Mouse (Mus musculus): ENCODE measurements around the gene Myo3a. TPM values are rescaled to one million over a fixed set of nuclear protein-coding genes. Genes with fewer than 3 reads are reported as not detected.
A peak's percentile ranks its signal among the peaks of the same experiment; 100 is the strongest.
"Not testable (repeated sequence)": the region's sequence is repeated elsewhere in the genome, so short reads cannot be mapped to it uniquely, and the experiment has no call there.

Myo3a gene
- polyA plus RNA-seq, 1 experiment from 2014 or later = 0.22 TPM

- no peak overlapping the region for H3K4me3 ChIP-seq (replicated peaks; ENCODE audit: low read length)
- no peaks in the 10 kb centered on the region for H3K9me3 ChIP-seq (replicated peaks; ENCODE audit: control insufficient read depth, low read length)
- H3K9ac ChIP-seq (ENCODE audit: low read length) = no peak overlapping the region
- H3K27ac ChIP-seq (ENCODE audit: low read length) = no peak overlapping the region
- no peak overlapping the region for H3K4me2 ChIP-seq (ENCODE audit: low read depth, low read length)
- H3K36me3 ChIP-seq (ENCODE audit: control insufficient read depth, insufficient read depth, low read length) = no peaks in the 10 kb centered on the region
- no peaks in the 10 kb centered on the region for H3K27me3 ChIP-seq (ENCODE audit: control insufficient read depth, insufficient read depth, low read length)
- H3K4me1 ChIP-seq (ENCODE audit: control insufficient read depth, insufficient read depth, low read length) = no peaks in the 10 kb centered on the region
- no peak for ATAC-seq (ENCODE audit: insufficient read depth, low FRiP score)
- 59% methylated on average over 1 of the region's 1 CpGs for WGBS
Observed at GRCm38 (mm10) chr2:22297913-22298312, 70.6 kb downstream of the Myo3a start.

GRCm38 (mm10) chr2:22338269-22338857, 111.1 kb downstream of the Myo3a start:
- H3K9ac ChIP-seq (ENCODE audit: low read length) = peak overlapping the region; percentile 60
- H3K36me3 ChIP-seq (ENCODE audit: control insufficient read depth, insufficient read depth, low read length) = no peaks in the 10 kb centered on the region
- H3K27me3 ChIP-seq (ENCODE audit: control insufficient read depth, insufficient read depth, low read length) = no peaks in the 10 kb centered on the region
- no peaks in the 10 kb centered on the region for H3K9me3 ChIP-seq (replicated peaks; ENCODE audit: control insufficient read depth, low read length)
- WGBS = 6% methylated on average over 27 of the region's 32 CpGs
- peak overlapping the region; percentile 43 for H3K4me3 ChIP-seq (replicated peaks; ENCODE audit: low read length)
- H3K4me2 ChIP-seq (ENCODE audit: low read depth, low read length) = peak overlapping the region; percentile 68
- H3K4me1 ChIP-seq (ENCODE audit: control insufficient read depth, insufficient read depth, low read length) = no peaks in the 10 kb centered on the region
- ATAC-seq (ENCODE audit: insufficient read depth, low FRiP score) = peak; percentile 83
- H3K27ac ChIP-seq (ENCODE audit: low read length) = no peak overlapping the region

- ATAC-seq (ENCODE audit: insufficient read depth, low FRiP score); H3K9me3 ChIP-seq (replicated peaks; ENCODE audit: control insufficient read depth, low read length); H3K4me3 ChIP-seq (replicated peaks; ENCODE audit: low read length); H3K4me2 ChIP-seq (ENCODE audit: low read depth, low read length); H3K36me3 ChIP-seq (ENCODE audit: control insufficient read depth, insufficient read depth, low read length); H3K27ac ChIP-seq (ENCODE audit: low read length); H3K27me3 ChIP-seq (ENCODE audit: control insufficient read depth, insufficient read depth, low read length); H3K9ac ChIP-seq (ENCODE audit: low read length); H3K4me1 ChIP-seq (ENCODE audit: control insufficient read depth, insufficient read depth, low read length): not testable (repeated sequence)
- WGBS = 92% methylated on average over 11 of the region's 11 CpGs
Observed at GRCm38 (mm10) chr2:22410511-22410910, 183.2 kb downstream of the Myo3a start.

- WGBS = 84% methylated on average over 6 of the region's 6 CpGs
- Histone ChIP-seq H3K4me3 (replicated peaks; ENCODE audit: low read length) (no peak overlapping the region), H3K9ac (ENCODE audit: low read length) (no peak overlapping the region), H3K27me3 (ENCODE audit: control insufficient read depth, insufficient read depth, low read length) (no peaks in the 10 kb centered on the region), H3K36me3 (ENCODE audit: control insufficient read depth, insufficient read depth, low read length) (no peaks in the 10 kb centered on the region), H3K27ac (ENCODE audit: low read length) (no peak overlapping the region), H3K4me1 (ENCODE audit: control insufficient read depth, insufficient read depth, low read length) (no peaks in the 10 kb centered on the region), H3K9me3 (replicated peaks; ENCODE audit: control insufficient read depth, low read length) (no peaks in the 10 kb centered on the region), H3K4me2 (ENCODE audit: low read depth, low read length) (no peak overlapping the region)
- ATAC-seq (ENCODE audit: insufficient read depth, low FRiP score) = no peak
Observed at GRCm38 (mm10) chr2:22548421-22548820, 321.1 kb downstream of the Myo3a start.

DNA sequence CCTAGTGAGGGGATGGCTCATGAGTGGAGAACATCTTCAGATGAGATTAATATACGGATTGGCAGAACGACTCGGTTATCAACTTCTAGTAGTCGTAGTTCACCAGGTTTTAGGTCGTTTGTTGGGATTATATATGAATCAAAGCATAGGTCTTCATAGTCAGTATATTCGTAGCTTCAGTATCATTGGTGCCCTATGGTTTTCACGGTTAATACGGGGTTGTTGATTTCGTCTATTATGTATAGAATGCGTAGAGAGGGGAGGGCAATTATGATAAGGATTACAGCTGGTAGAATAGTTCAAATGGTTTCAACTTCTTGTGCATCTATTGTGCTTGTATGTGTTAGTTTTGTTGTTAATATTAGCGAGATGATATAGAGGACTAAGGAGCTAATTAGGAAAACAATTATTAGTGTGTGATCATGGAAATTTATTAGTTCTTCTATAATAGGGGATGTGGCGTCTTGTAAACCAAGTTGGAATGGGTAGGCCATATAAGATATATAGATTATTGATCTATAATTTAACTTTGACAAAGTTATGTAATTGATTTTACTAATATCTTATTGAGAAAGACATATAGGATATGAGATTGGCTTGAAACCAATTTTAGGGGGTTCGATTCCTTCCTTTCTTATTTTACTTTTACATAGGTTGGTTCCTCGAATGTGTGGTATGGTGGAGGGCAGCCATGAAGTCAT, 360.3 kb downstream of the Myo3a start:
- H3K4me3 ChIP-seq (replicated peaks; ENCODE audit: low read length); H3K36me3 ChIP-seq (ENCODE audit: control insufficient read depth, insufficient read depth, low read length); H3K27me3 ChIP-seq (ENCODE audit: control insufficient read depth, insufficient read depth, low read length); H3K9ac ChIP-seq (ENCODE audit: low read length); H3K9me3 ChIP-seq (replicated peaks; ENCODE audit: control insufficient read depth, low read length); H3K4me1 ChIP-seq (ENCODE audit: control insufficient read depth, insufficient read depth, low read length); H3K4me2 ChIP-seq (ENCODE audit: low read depth, low read length); H3K27ac ChIP-seq (ENCODE audit: low read length): not testable (repeated sequence)
- peak; percentile 83 for ATAC-seq (ENCODE audit: insufficient read depth, low FRiP score)
- 85% methylated on average over 13 of the region's 14 CpGs for WGBS

DNA sequence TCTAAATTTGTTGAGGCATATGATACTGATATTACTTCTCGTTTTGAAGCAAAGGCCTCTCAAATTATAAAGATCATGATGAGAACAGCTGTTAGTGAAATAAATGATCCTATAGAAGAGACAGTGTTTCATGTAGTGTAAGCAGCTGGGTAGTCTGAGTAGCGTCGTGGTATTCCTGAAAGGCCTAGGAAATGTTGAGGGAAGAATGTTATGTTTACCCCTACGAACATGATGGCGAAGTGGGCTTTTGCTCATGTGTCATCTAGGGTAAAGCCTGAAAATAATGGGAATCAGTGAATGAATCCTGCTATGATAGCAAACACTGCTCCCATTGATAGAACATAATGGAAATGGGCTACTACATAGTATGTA, 360.9 kb downstream of the Myo3a start:
- not testable (repeated sequence) for H3K4me3 ChIP-seq (replicated peaks; ENCODE audit: low read length); H3K4me2 ChIP-seq (ENCODE audit: low read depth, low read length); H3K4me1 ChIP-seq (ENCODE audit: control insufficient read depth, insufficient read depth, low read length); H3K36me3 ChIP-seq (ENCODE audit: control insufficient read depth, insufficient read depth, low read length); H3K27ac ChIP-seq (ENCODE audit: low read length); H3K9me3 ChIP-seq (replicated peaks; ENCODE audit: control insufficient read depth, low read length); H3K9ac ChIP-seq (ENCODE audit: low read length); H3K27me3 ChIP-seq (ENCODE audit: control insufficient read depth, insufficient read depth, low read length)
- peak; percentile 37 for ATAC-seq (ENCODE audit: insufficient read depth, low FRiP score)
- WGBS = 87% methylated on average over 5 of the region's 5 CpGs

GRCm38 (mm10) chr2:22588673-22589381, 361.5 kb downstream of the Myo3a start:
- ATAC-seq (ENCODE audit: insufficient read depth, low FRiP score) = peak; percentile 93
- H3K4me2 ChIP-seq (ENCODE audit: low read depth, low read length); H3K4me1 ChIP-seq (ENCODE audit: control insufficient read depth, insufficient read depth, low read length); H3K36me3 ChIP-seq (ENCODE audit: control insufficient read depth, insufficient read depth, low read length); H3K9ac ChIP-seq (ENCODE audit: low read length); H3K27ac ChIP-seq (ENCODE audit: low read length); H3K27me3 ChIP-seq (ENCODE audit: control insufficient read depth, insufficient read depth, low read length); H3K4me3 ChIP-seq (replicated peaks; ENCODE audit: low read length); H3K9me3 ChIP-seq (replicated peaks; ENCODE audit: control insufficient read depth, low read length): not testable (repeated sequence)
- 66% methylated on average over 12 of the region's 12 CpGs for WGBS

DNA sequence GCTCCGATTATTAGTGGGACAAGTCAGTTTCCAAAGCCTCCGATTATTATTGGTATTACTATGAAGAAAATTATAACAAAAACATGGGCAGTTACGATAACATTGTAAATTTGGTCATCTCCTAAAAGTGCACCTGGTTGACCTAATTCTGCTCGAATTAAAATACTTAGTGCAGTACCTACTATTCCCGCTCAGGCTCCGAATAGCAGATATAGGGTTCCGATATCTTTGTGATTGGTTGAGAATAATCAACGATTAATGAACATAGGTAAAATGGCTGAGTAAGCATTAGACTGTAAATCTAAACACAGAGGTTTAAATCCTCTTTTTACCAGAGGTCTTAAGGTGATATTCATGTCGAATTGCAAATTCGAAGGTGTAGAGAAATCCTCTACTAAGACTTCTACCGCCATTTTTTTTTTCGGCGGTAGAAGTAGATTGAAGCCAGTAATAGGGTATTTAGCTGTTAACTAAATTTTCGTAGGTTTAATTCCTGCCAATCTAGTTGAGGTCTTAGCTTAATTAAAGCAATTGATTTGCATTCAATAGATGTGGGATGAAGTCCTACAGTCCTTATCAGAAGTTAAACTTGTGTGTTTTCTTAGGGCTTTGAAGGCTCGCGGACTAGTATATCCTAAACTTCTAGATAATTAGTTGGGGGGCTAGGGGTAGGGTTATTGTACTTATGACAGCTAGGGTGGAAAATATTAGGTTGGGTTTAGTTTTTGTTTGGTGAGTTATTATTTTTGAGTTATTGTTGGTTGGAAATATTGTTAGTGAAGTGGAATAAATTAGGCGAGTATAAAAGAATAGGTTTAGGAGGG, 362.3 kb downstream of the Myo3a start:
- not testable (repeated sequence) for H3K36me3 ChIP-seq (ENCODE audit: control insufficient read depth, insufficient read depth, low read length); H3K9ac ChIP-seq (ENCODE audit: low read length); H3K4me2 ChIP-seq (ENCODE audit: low read depth, low read length); H3K4me3 ChIP-seq (replicated peaks; ENCODE audit: low read length); H3K4me1 ChIP-seq (ENCODE audit: control insufficient read depth, insufficient read depth, low read length); H3K27me3 ChIP-seq (ENCODE audit: control insufficient read depth, insufficient read depth, low read length); H3K27ac ChIP-seq (ENCODE audit: low read length); H3K9me3 ChIP-seq (replicated peaks; ENCODE audit: control insufficient read depth, low read length)
- 84% methylated on average over 16 of the region's 17 CpGs for WGBS
- ATAC-seq (ENCODE audit: insufficient read depth, low FRiP score) = peak; percentile 89

GRCm38 (mm10) chr2:22590206-22590490, 362.8 kb downstream of the Myo3a start:
- Histone ChIP-seq H3K27me3 (ENCODE audit: control insufficient read depth, insufficient read depth, low read length) (no peaks in the 10 kb centered on the region), H3K27ac (ENCODE audit: low read length) (no peak overlapping the region), H3K9me3 (replicated peaks; ENCODE audit: control insufficient read depth, low read length) (no peaks in the 10 kb centered on the region), H3K9ac (ENCODE audit: low read length) (no peak overlapping the region), H3K4me2 (ENCODE audit: low read depth, low read length) (no peak overlapping the region), H3K4me1 (ENCODE audit: control insufficient read depth, insufficient read depth, low read length) (no peaks in the 10 kb centered on the region), H3K4me3 (replicated peaks; ENCODE audit: low read length) (no peak overlapping the region), H3K36me3 (ENCODE audit: control insufficient read depth, insufficient read depth, low read length) (no peaks in the 10 kb centered on the region)
- ATAC-seq (ENCODE audit: insufficient read depth, low FRiP score) = no peak

All from stomach, embryonic 16.5 days (tissue).